Mouse (Mus musculus): ENCODE measurements around the gene Wdr31. TPM values are rescaled to one million over a fixed set of nuclear protein-coding genes. Genes with fewer than 3 reads are reported as not detected.

Gene Wdr31
- total and polyA plus RNA-seq, 3 experiments, result 3.0 to 5.0 (median 3.8) TPM

GRCm38 (mm10) chr4:62408601-62409282, 62.0 kb downstream of the Wdr31 start, which contains the start of the genes Cdc26 and Prpf4 (continued):
- TF ChIP-seq ZKSCAN1 (IDR thresholded peaks at IDR 0.05; ENCODE audit: borderline replicate concordance, low read depth, low read length) (no peak), IRF4 (IDR thresholded peaks at IDR 0.05; ENCODE audit: low read depth, low read length) (peak; percentile 55; the same call in 1 of the 2 replicates), MAFK (IDR thresholded peaks at IDR 0.05; ENCODE audit: insufficient replicate concordance, low read length) (no peak), SMC3 (IDR thresholded peaks at IDR 0.05; ENCODE audit: low read depth, low read length) (no peak), USF1 (IDR thresholded peaks at IDR 0.05; ENCODE audit: low read depth, low read length) (no peak), RAD21 (IDR thresholded peaks at IDR 0.05; ENCODE audit: low read depth, low read length) (no peak), RCOR1 (conservative IDR thresholded peaks at IDR 0.05; ENCODE audit: low read depth, low read length) (no peak), CTCF (conservative IDR thresholded peaks at IDR 0.05 in 1 of 2, IDR thresholded peaks at IDR 0.05 in 1 of 2; ENCODE audit: low read depth in 2 of 2, low read length in 2 of 2) (no peak), MEF2A (IDR thresholded peaks at IDR 0.05; ENCODE audit: borderline replicate concordance, low read depth, low read length) (peak; percentile 65), CHD2 (IDR thresholded peaks at IDR 0.05; ENCODE audit: low read length) (peak; percentile 99), TCF12 (IDR thresholded peaks at IDR 0.05; ENCODE audit: low read depth, low read length) (peak; percentile 82)

GRCm38 (mm10) chr4:62407730-62408582, 62.7 kb downstream of the Wdr31 start:
- TF ChIP-seq POLR2A (IDR thresholded peaks at IDR 0.05; ENCODE audit: low read depth, low read length) (peak; percentile 63; the same call in 1 of the 2 replicates), HCFC1 (IDR thresholded peaks at IDR 0.05; ENCODE audit: low read depth, low read length) (peak; percentile 21; the same call in 1 of the 2 replicates), NELFE (IDR thresholded peaks at IDR 0.05; ENCODE audit: low read depth, low read length) (0 out of 2 replicates have a peak, but pooled peaks have one; percentile 22), MAX (IDR thresholded peaks at IDR 0.05; ENCODE audit: low read length) (0 out of 2 replicates have a peak, but pooled peaks have one; percentile 57), BHLHE40 (IDR thresholded peaks at IDR 0.05; ENCODE audit: low read depth, low read length) (0 out of 2 replicates have a peak, but pooled peaks have one; percentile 9), MXI1 (IDR thresholded peaks at IDR 0.05; ENCODE audit: low read depth, low read length) (peak; percentile 49), SMC3 (IDR thresholded peaks at IDR 0.05; ENCODE audit: low read depth, low read length) (peak; percentile 40; the same call in 1 of the 2 replicates), ELF1 (IDR thresholded peaks at IDR 0.05; ENCODE audit: low read depth, low read length) (no peak), MYC (IDR thresholded peaks at IDR 0.05; ENCODE audit: low read depth, low read length) (peak; percentile 72; the same call in 1 of the 2 replicates), TBP (conservative IDR thresholded peaks at IDR 0.05; ENCODE audit: low read depth, low read length) (0 out of 2 replicates have a peak, but pooled peaks have one; percentile 13), MEF2A (IDR thresholded peaks at IDR 0.05; ENCODE audit: borderline replicate concordance, low read depth, low read length) (no peak), EP300 (IDR thresholded peaks at IDR 0.05; ENCODE audit: low read length) (no peak), SIN3A (IDR thresholded peaks at IDR 0.05; ENCODE audit: low read length) (peak; percentile 74; the same call in 1 of the 2 replicates), TCF12 (IDR thresholded peaks at IDR 0.05; ENCODE audit: low read depth, low read length) (peak; percentile 55; the same call in 1 of the 2 replicates), CTCF (conservative IDR thresholded peaks at IDR 0.05 in 1 of 2, IDR thresholded peaks at IDR 0.05 in 1 of 2; ENCODE audit: low read depth in 2 of 2, low read length in 2 of 2) (peak in 1 of 2 experiments; percentile 67; a peak in 2 of 4 replicates)

More at GRCm38 (mm10) chr4:62407730-62408582, 62.7 kb downstream of the Wdr31 start:
- Histone ChIP-seq H3K4me1 (ENCODE audit: control insufficient read depth in 1 of 2, insufficient read depth in 2 of 2) (peaks cover 12 to 54% of the 10 kb centered on the region in 2 experiments), H3K79me2 (replicated peaks; ENCODE audit: control insufficient read depth, extremely low read depth, insufficient read depth, poor library complexity, severe bottlenecking) (peaks cover 80% of the 10 kb centered on the region), H3K27me3 (replicated peaks) (no peaks in the 10 kb centered on the region), H3K9me3 (replicated peaks; ENCODE audit: low read length) (no peaks in the 10 kb centered on the region), H3K4me3 (replicated peaks in 1 of 3; ENCODE audit: low read depth in 2 of 3, low read length in 2 of 3, poor library complexity in 1 of 3) (peak overlapping the region; percentile 77 to 97 (median 80)), H3K36me3 (replicated peaks in 1 of 2; ENCODE audit: control insufficient read depth in 1 of 2, insufficient read depth in 1 of 2, low read length in 1 of 2) (peaks cover 20 to 54% of the 10 kb centered on the region in 2 experiments), H3K9ac (ENCODE audit: insufficient read depth, low read depth) (peak overlapping the region; percentile 95), H3K4me2 (ENCODE audit: insufficient read depth, low read depth, poor library complexity, severe bottlenecking) (no peak overlapping the region; the same call in 1 of the 2 replicates), H3K27ac (ENCODE audit: insufficient read depth, low read depth) (peak overlapping the region; percentile 65; the same call in 1 of the 2 replicates)
- dilution Hi-C loops (cut with MboI; ENCODE audit: extremely low pct_ligation_motif_present, extremely low pct_unique_long_range_greater_than_20kb, low sequenced_read_pairs), result no loop called here
- peak; percentile 66 for DNase-seq (ENCODE audit: extremely low read depth)
- in situ Hi-C loops (cut with MboI; ENCODE audit: low pct_ligation_motif_present, low pct_unique_long_range_greater_than_20kb, low sequenced_read_pairs), result loop anchor here (10.0 kb wide), 1 partner anchor 97 kb away; the partner anchor contains the start of gene Hdhd3
